Comparison of ENCODE assay signal across 8 mouse cellular contexts in genomic region chr17:21008382-21009331, GRCm38 (mm10). TPM values are rescaled to one million over a fixed set of nuclear protein-coding genes. Genes with fewer than 3 reads are reported as not detected.
DNase-seq lines count a peak whose midpoint lies in the region; ATAC-seq lines count a peak whose summit lies in the region.

TSS of gene Zfp160 (plus strand) at chr17:21008903.

- H3K9ac ChIP-seq in intestine, embryonic 14.5 days (ENCODE audit: low read length), result peak within 1 kb of the TSS; percentile 59

- ATAC-seq in intestine, embryonic 14.5 days (replicated peaks; ENCODE audit: low FRiP score, low TSS enrichment, low read depth), result peak; percentile 98

- H3K4me1 ChIP-seq in intestine, embryonic 14.5 days (replicated peaks; ENCODE audit: control insufficient read depth, insufficient read depth, low read length), result peaks cover 8% of the 10 kb centered on the region

- H3K4me3 ChIP-seq in intestine, embryonic 14.5 days (ENCODE audit: low read depth, low read length), result peak within 1 kb of the TSS; percentile 75

- peak within 1 kb of the TSS; percentile 89 for H3K27ac ChIP-seq in intestine, embryonic 14.5 days (ENCODE audit: low read depth)

- DNase-seq in adrenal gland, adult 18-20 months (ENCODE audit: low spot score in 2 of 2), result peak; percentile 73 to 75
- DNase-seq in embryo, embryonic 11 days, result peak; percentile 95
- DNase-seq in gastrocnemius, postnatal 25 days, result peak; percentile 77
- peak; percentile 87 for DNase-seq in intestine, embryonic 14.5 days (ENCODE audit: low spot score)
- DNase-seq in left cerebral cortex, postnatal 14 days (ENCODE audit: low spot score in 2 of 2), result peak; percentile 90 to 94
- DNase-seq in mesoderm, embryonic 11.5 days (ENCODE audit: low read depth, low spot score), result peak; percentile 91
- peak; percentile 86 to 93 for DNase-seq in right cerebral cortex, postnatal 36 days (ENCODE audit: low spot score in 2 of 2)
- peak; percentile 87 for DNase-seq in yolk sac, embryonic 10.5 days (ENCODE audit: low spot score)

- peaks cover 25% of the 10 kb centered on the region for H3K36me3 ChIP-seq in intestine, embryonic 14.5 days (ENCODE audit: control insufficient read depth, insufficient read depth, low read length)

- intact Hi-C loops in left cerebral cortex, postnatal 14 days (cut with DNase I), result loop anchor here (2.0 kb wide), 1 partner anchor 64 kb away; the partner anchor contains the start of gene Ppp2r1a

- H3K4me2 ChIP-seq in intestine, embryonic 14.5 days (ENCODE audit: low read length), result peak within 1 kb of the TSS; percentile 63

- WGBS in intestine, embryonic 14.5 days, result 6% methylated on average over 36 of the region's 36 CpGs

- no peaks in the 10 kb centered on the region for H3K27me3 ChIP-seq in intestine, embryonic 14.5 days (replicated peaks; ENCODE audit: control insufficient read depth, insufficient read depth, low read length)

- H3K9me3 ChIP-seq in intestine, embryonic 14.5 days (ENCODE audit: control insufficient read depth, low read length), result no peaks in the 10 kb centered on the region

RNA-seq across cellular contexts. Expression of gene Zfp160, which starts in this region (rescaled TPM):
- total RNA-seq in adrenal gland, adult 18-20 months (2021), result 10 to 100 TPM; 14.5 to 16.9 TPM
- 1 to 10 TPM; 6.4 to 7.3 TPM for total RNA-seq in gastrocnemius, postnatal 25 days (2021)
- 15.0 and 17.3 TPM in 2 replicates for polyA plus RNA-seq in intestine, embryonic 14.5 days (2014; fragmentation: Nextera tagmentation; extraction: Ambion mirVana)
- total RNA-seq in left cerebral cortex, postnatal 14 days (2021), result 10 to 100 TPM; 19.0 to 21.2 TPM

Comparison
In these comparisons a context has a peak if more than half of its experiments do, and no peak if none do; other contexts are left out.
1. Peak in every context shown above with its lines: DNase-seq, ATAC-seq, H3K4me3 ChIP-seq and H3K27ac ChIP-seq.